Mouse (Mus musculus) MEL (cell line): ENCODE data around the gene Itpk1. TPM values are rescaled to one million over a fixed set of nuclear protein-coding genes. Genes with fewer than 3 reads are reported as not detected.

Experiments used
- DNase-seq: peaks from one replicate; pipeline ENCODE4 v3.0.0; 2011; ENCODE audit warnings: low read depth, low spot score
- H3K27ac ChIP-seq: 2 replicates; pipeline ENCODE4 v1.5.1; 2012; ENCODE audit warnings: low read depth, mild to moderate bottlenecking, control low read depth, low read length, moderate library complexity; ENCODE audit not compliant: control insufficient read depth
- H3K27me3 ChIP-seq, 2 experiments: fragments of 150-350 bp in 1 of 2; sonication (generic) in 1 of 2; 2 replicates each; pipeline ENCODE4 v1.6.1; 2012; ENCODE audit warnings: low read length in 2 of 2, mild to moderate bottlenecking in 2 of 2, improper control_type of control experiment in 1 of 2, moderate library complexity in 1 of 2; ENCODE audit not compliant: insufficient read depth in 2 of 2, control insufficient read depth in 1 of 2
- H3K36me3 ChIP-seq, 2 experiments: 2 replicates each; pipeline ENCODE4 v1.6.1; 2012 to 2014; ENCODE audit warnings: low read length in 2 of 2, improper control_type of control experiment in 1 of 2, inconsistent platforms in 1 of 2, mild to moderate bottlenecking in 1 of 2; ENCODE audit not compliant: insufficient read depth in 2 of 2, control insufficient read depth in 1 of 2
- H3K4me1 ChIP-seq, 2 experiments: fragments of 150-350 bp in 1 of 2; sonication (generic) in 1 of 2; 2 replicates each; pipeline ENCODE4 v1.6.1; 2012; ENCODE audit warnings: low read length in 2 of 2, improper control_type of control experiment in 1 of 2, mild to moderate bottlenecking in 1 of 2; ENCODE audit not compliant: insufficient read depth in 2 of 2, control insufficient read depth in 1 of 2
- H3K4me3 ChIP-seq, 2 experiments: fragments of 150-350 bp in 1 of 2; sonication (generic) in 1 of 2; 2 replicates each; pipeline ENCODE4 v1.5.1; 2012; ENCODE audit warnings: low read depth in 2 of 2, low read length in 2 of 2, mild to moderate bottlenecking in 2 of 2, moderate library complexity in 2 of 2, control low read depth in 1 of 2, improper control_type of control experiment in 1 of 2; ENCODE audit not compliant: control insufficient read depth in 1 of 2, insufficient read depth in 1 of 2
- H3K79me2 ChIP-seq: 2 replicates; pipeline ENCODE4 v1.6.1; 2012; ENCODE audit warnings: mild to moderate bottlenecking, low read length, moderate library complexity; ENCODE audit not compliant: control insufficient read depth, poor library complexity, insufficient read depth
- H3K9ac ChIP-seq: 2 replicates; pipeline ENCODE4 v1.6.1; 2012; ENCODE audit warnings: low read depth, mild to moderate bottlenecking, control low read depth, low read length, moderate library complexity; ENCODE audit not compliant: control insufficient read depth, poor library complexity, severe bottlenecking
- H3K9me3 ChIP-seq: fragments of 150-350 bp; sonication (generic); replicated peaks from 2 replicates; pipeline ENCODE4 v1.6.1; 2012; ENCODE audit warnings: mild to moderate bottlenecking, low read length, improper control_type of control experiment, moderate library complexity; ENCODE audit not compliant: insufficient read depth
- BHLHE40 ChIP-seq: IDR thresholded peaks from 2 replicates; pipeline ENCODE4 v1.6.1; 2012; ENCODE audit warnings: low read depth, mild to moderate bottlenecking, inconsistent platforms, low read length, improper control_type of control experiment, borderline replicate concordance
- CTCF ChIP-seq, 3 experiments: IDR thresholded peaks in 2 of 3; conservative IDR thresholded peaks in 1 of 3; 2 replicates each; pipeline ENCODE4 v1.5.1; 2011 to 2012; ENCODE audit warnings: low read length in 3 of 3, low read depth in 2 of 3, mild to moderate bottlenecking in 2 of 3, improper control_type of control experiment in 1 of 3, inconsistent platforms in 1 of 3, mixed read lengths in 1 of 3, moderate library complexity in 1 of 3; ENCODE audit not compliant: control insufficient read depth in 1 of 3, insufficient read depth in 1 of 3, poor library complexity in 1 of 3, severe bottlenecking in 1 of 3
- ELF1 ChIP-seq: IDR thresholded peaks from 2 replicates; pipeline ENCODE4 v1.6.1; 2014; ENCODE audit warnings: low read depth, mild to moderate bottlenecking, inconsistent platforms, low read length, improper control_type of control experiment, moderate library complexity
- EP300 ChIP-seq, 2 experiments: IDR thresholded peaks; 2 replicates each; pipeline ENCODE4 v1.6.1; 2011; ENCODE audit warnings: improper control_type of control experiment in 2 of 2, low read length in 2 of 2, low read depth in 1 of 2, mild to moderate bottlenecking in 1 of 2
- ETS1 ChIP-seq: IDR thresholded peaks from 2 replicates; pipeline ENCODE4 v1.6.1; 2012; ENCODE audit warnings: low read depth, mild to moderate bottlenecking, inconsistent platforms, low read length, improper control_type of control experiment, moderate library complexity
- GATA1 ChIP-seq: IDR thresholded peaks from 2 replicates; pipeline ENCODE4 v1.6.1; 2011; ENCODE audit warnings: low read depth, low read length, improper control_type of control experiment
- HCFC1 ChIP-seq: IDR thresholded peaks from 2 replicates; pipeline ENCODE4 v1.6.1; 2012; ENCODE audit warnings: low read depth, mild to moderate bottlenecking, inconsistent platforms, low read length, improper control_type of control experiment, moderate library complexity
- JUND ChIP-seq: IDR thresholded peaks from 2 replicates; pipeline ENCODE4 v1.6.1; 2011; ENCODE audit warnings: low read depth, mild to moderate bottlenecking, improper control_type of control experiment, low read length
- KAT2A ChIP-seq: conservative IDR thresholded peaks from 2 replicates; pipeline ENCODE4 v1.6.1; 2012; ENCODE audit warnings: low read depth, low read length, improper control_type of control experiment, inconsistent platforms
- MEF2A ChIP-seq: IDR thresholded peaks from 2 replicates; pipeline ENCODE4 v1.6.1; 2014; ENCODE audit warnings: low read depth, mild to moderate bottlenecking, inconsistent platforms, low read length, improper control_type of control experiment; ENCODE audit not compliant: poor library complexity, insufficient replicate concordance, severe bottlenecking; ENCODE audit errors: extremely low read depth
- MXI1 ChIP-seq: IDR thresholded peaks from 2 replicates; pipeline ENCODE4 v1.6.1; 2011; ENCODE audit warnings: mild to moderate bottlenecking, low read depth, low read length, improper control_type of control experiment
- RCOR1 ChIP-seq: IDR thresholded peaks from 2 replicates; pipeline ENCODE4 v1.6.1; 2012; ENCODE audit warnings: low read depth, mild to moderate bottlenecking, inconsistent platforms, low read length, improper control_type of control experiment
- TAL1 ChIP-seq: IDR thresholded peaks from 2 replicates; pipeline ENCODE4 v1.6.1; 2012; ENCODE audit warnings: mild to moderate bottlenecking, inconsistent platforms, low read length, moderate library complexity, mixed read lengths
- UBTF ChIP-seq: IDR thresholded peaks from 2 replicates; pipeline ENCODE4 v1.6.1; 2012; ENCODE audit warnings: low read depth, mild to moderate bottlenecking, inconsistent platforms, low read length, improper control_type of control experiment, moderate library complexity, borderline replicate concordance; ENCODE audit not compliant: insufficient read depth
- USF2 ChIP-seq, 2 experiments: IDR thresholded peaks; 2 replicates each; pipeline ENCODE4 v1.6.1; 2011 to 2012; ENCODE audit warnings: improper control_type of control experiment in 2 of 2, low read length in 2 of 2, borderline replicate concordance in 1 of 2, inconsistent platforms in 1 of 2, low read depth in 1 of 2, mild to moderate bottlenecking in 1 of 2; ENCODE audit not compliant: insufficient read depth in 1 of 2
- polyA plus RNA-seq, 2 experiments: library from polyadenylated mRNA; stranded (reverse) in 1 of 2; unstranded in 1 of 2; fragments of >175 nt in 1 of 2; fragments of >200 nt in 1 of 2; gene quantifications; 2 replicates each; pipeline versions ENCODE4 v1.2.1 to v1.2.4; 2012; ENCODE audit warnings: low replicate concordance in 2 of 2, low read depth in 1 of 2; ENCODE audit not compliant: insufficient read length in 2 of 2, insufficient read depth in 1 of 2, missing spikeins in 1 of 2
- total RNA-seq: library from RNA; depleted of rRNA; stranded (reverse); fragments of 300-350 nt; gene quantifications from 2 replicates; pipeline ENCODE4 v1.2.3, GENCODE M21; 2012

The Itpk1 gene
- total and polyA plus RNA-seq, 3 experiments, result 12.0 to 25.7 TPM; not detected in 1

GRCm38 (mm10) chr12:102652420-102652819 is 52.3 kb downstream of the Itpk1 start:
- H3K9ac ChIP-seq, result no peak overlapping the region
- DNase-seq, result peak; percentile 67
- H3K9me3 ChIP-seq, result no peaks in the 10 kb centered on the region
- peak; percentile 12 to 28; a peak in 1 of 4 replicates for TF ChIP-seq EP300 (IDR thresholded peaks at IDR 0.05; ENCODE audit: low read depth in 1 of 2, low read length in 2 of 2)
- peak; percentile 76 for TF ChIP-seq ETS1
- TF ChIP-seq GATA1, result peak; percentile 56
- no peak for TF ChIP-seq JUND
- no peak for TF ChIP-seq CTCF (IDR thresholded peaks at IDR 0.05 in 2 of 3, conservative IDR thresholded peaks at IDR 0.05 in 1 of 3; ENCODE audit: control insufficient read depth in 1 of 3, insufficient read depth in 1 of 3, low read depth in 2 of 3, low read length in 3 of 3, poor library complexity in 1 of 3, severe bottlenecking in 1 of 3)
- H3K27ac ChIP-seq, result 0 out of 2 replicates have a peak overlapping the region, but pooled peaks have one; percentile 9
- peaks cover 0 to 15% of the 10 kb centered on the region in 2 experiments; a peak in 2 of 4 replicates for H3K36me3 ChIP-seq
- H3K27me3 ChIP-seq, result no peaks in the 10 kb centered on the region
- no peak overlapping the region for H3K4me3 ChIP-seq
- H3K79me2 ChIP-seq, result no peaks in the 10 kb centered on the region
- peaks cover 4 to 25% of the 10 kb centered on the region in 2 experiments for H3K4me1 ChIP-seq

GRCm38 (mm10) chr12:102651871-102652270 is 52.9 kb downstream of the Itpk1 start:
- TF ChIP-seq ELF1, result no peak
- no peak for TF ChIP-seq USF2 (IDR thresholded peaks at IDR 0.05; ENCODE audit: borderline replicate concordance in 1 of 2, insufficient read depth in 1 of 2, low read depth in 1 of 2, low read length in 2 of 2)
- TF ChIP-seq UBTF, result no peak
- TF ChIP-seq KAT2A, result no peak
- no peak for TF ChIP-seq RCOR1
- no peak for TF ChIP-seq TAL1
- no peak for TF ChIP-seq MEF2A
- no peak for TF ChIP-seq MXI1
- no peak for TF ChIP-seq ETS1
- TF ChIP-seq HCFC1, result no peak
- no peak for TF ChIP-seq BHLHE40
- Histone ChIP-seq H3K9me3 (no peaks in the 10 kb centered on the region), H3K79me2 (no peaks in the 10 kb centered on the region), H3K27me3 (no peaks in the 10 kb centered on the region), H3K4me3 (no peak overlapping the region), H3K4me1 (peaks cover 7 to 31% of the 10 kb centered on the region in 2 experiments), H3K9ac (no peak overlapping the region), H3K27ac (no peak overlapping the region), H3K36me3 (peaks cover 0 to 20% of the 10 kb centered on the region in 2 experiments; a peak in 2 of 4 replicates)
- DNase-seq, result no peak
